Mouse (Mus musculus) embryonic facial prominence, embryonic 15.5 days (tissue): Measurements from ENCODE around the gene Rsph1. TPM values are rescaled to one million over a fixed set of nuclear protein-coding genes. Genes with fewer than 3 reads are reported as not detected.

Source experiments
- ATAC-seq: fragments of 200-750 bp; cut with Nextera tagmentation; 2 replicates; pipeline ENCODE4 v1.8.0; 2017; ENCODE audit warnings: low read depth, moderate TSS enrichment; ENCODE audit not compliant: insufficient number of reproducible peaks, low FRiP score, low TSS enrichment
- H3K27ac ChIP-seq: fragments of 300-500 bp; sonication (generic); replicated peaks from 2 replicates; pipeline ENCODE4 v1.5.1; 2015; ENCODE audit warnings: mild to moderate bottlenecking, inconsistent platforms
- H3K27me3 ChIP-seq: fragments of 300-500 bp; sonication (generic); 2 replicates; pipeline ENCODE4 v1.6.1; 2015; ENCODE audit warnings: inconsistent platforms
- H3K36me3 ChIP-seq: fragments of 300-500 bp; sonication (generic); 2 replicates; pipeline ENCODE4 v1.6.1; 2015; ENCODE audit warnings: mild to moderate bottlenecking, inconsistent platforms
- H3K4me1 ChIP-seq: fragments of 300-500 bp; sonication (generic); 2 replicates; pipeline ENCODE4 v1.6.1; 2015; ENCODE audit warnings: inconsistent platforms
- H3K4me2 ChIP-seq: fragments of 300-500 bp; sonication (generic); replicated peaks from 2 replicates; pipeline ENCODE4 v1.6.1; 2015; ENCODE audit warnings: mild to moderate bottlenecking, inconsistent platforms
- H3K4me3 ChIP-seq: fragments of 300-500 bp; sonication (generic); replicated peaks from 2 replicates; pipeline ENCODE4 v1.5.1; 2015; ENCODE audit warnings: mild to moderate bottlenecking, inconsistent platforms
- H3K9ac ChIP-seq: fragments of 300-500 bp; sonication (generic); 2 replicates; pipeline ENCODE4 v1.6.1; 2015; ENCODE audit warnings: inconsistent platforms
- H3K9me3 ChIP-seq: fragments of 300-500 bp; sonication (generic); replicated peaks from 2 replicates; pipeline ENCODE4 v1.6.1; 2016; ENCODE audit warnings: inconsistent platforms
- WGBS: fragments of 180-500 bp; shearing (Covaris S2); methylation state at CpG from one replicate; pipeline ENCODE4 v1.1.7; 2015; 5-methylcytosine and 5-hydroxymethylcytosine counted together
- polyA plus RNA-seq: library from polyadenylated mRNA; unstranded; fragments of >200 nt; fragmentation: Nextera tagmentation; extraction: Ambion mirVana; gene quantifications from 2 replicates; pipeline ENCODE4 v1.2.1, GENCODE M21; 2015

Gene Rsph1
- polyA plus RNA-seq, 1 experiment from 2014 or later, result 34.3 TPM

GRCm38 (mm10) chr17:31222810-31223310 lies 54.3 kb downstream of the Rsph1 start:
- Histone ChIP-seq H3K9ac (no peak overlapping the region), H3K27ac (no peak overlapping the region), H3K27me3 (no peaks in the 10 kb centered on the region), H3K4me2 (no peak overlapping the region), H3K4me3 (no peak overlapping the region), H3K9me3 (no peaks in the 10 kb centered on the region), H3K36me3 (no peaks in the 10 kb centered on the region), H3K4me1 (no peaks in the 10 kb centered on the region)
- WGBS, result 38% methylated on average over 4 of the region's 4 CpGs
- ATAC-seq, result no peak

- Histone ChIP-seq H3K9ac (no peak overlapping the region), H3K27me3 (no peaks in the 10 kb centered on the region), H3K4me3 (no peak overlapping the region), H3K36me3 (no peaks in the 10 kb centered on the region), H3K4me2 (no peak overlapping the region), H3K9me3 (no peaks in the 10 kb centered on the region), H3K4me1 (no peaks in the 10 kb centered on the region), H3K27ac (no peak overlapping the region)
- 40% methylated on average over 5 of the region's 5 CpGs for WGBS
- ATAC-seq, result no peak
Observed at GRCm38 (mm10) chr17:31216068-31216955, 60.9 kb downstream of the Rsph1 start.

GRCm38 (mm10) chr17:31211881-31212280 lies 65.3 kb downstream of the Rsph1 start:
- Histone ChIP-seq H3K27me3 (no peaks in the 10 kb centered on the region), H3K4me2 (no peak overlapping the region), H3K4me3 (no peak overlapping the region), H3K9ac (no peak overlapping the region), H3K27ac (no peak overlapping the region), H3K9me3 (no peaks in the 10 kb centered on the region), H3K4me1 (no peaks in the 10 kb centered on the region), H3K36me3 (no peaks in the 10 kb centered on the region)
- 86% methylated on average over 6 of the region's 6 CpGs for WGBS
- no peak for ATAC-seq

- Histone ChIP-seq H3K9ac (no peak overlapping the region), H3K4me3 (no peak overlapping the region), H3K4me1 (no peaks in the 10 kb centered on the region), H3K36me3 (no peaks in the 10 kb centered on the region), H3K4me2 (no peak overlapping the region), H3K27ac (no peak overlapping the region), H3K27me3 (no peaks in the 10 kb centered on the region), H3K9me3 (no peaks in the 10 kb centered on the region)
- no peak for ATAC-seq
- WGBS, result 86% methylated on average over 7 of the region's 7 CpGs
Observed at GRCm38 (mm10) chr17:31210299-31210698, 66.9 kb downstream of the Rsph1 start.

GRCm38 (mm10) chr17:31209376-31209930 lies 67.7 kb downstream of the Rsph1 start:
- Histone ChIP-seq H3K9me3 (no peaks in the 10 kb centered on the region), H3K4me3 (no peak overlapping the region), H3K36me3 (no peaks in the 10 kb centered on the region), H3K4me2 (no peak overlapping the region), H3K27me3 (no peaks in the 10 kb centered on the region), H3K27ac (no peak overlapping the region), H3K4me1 (no peaks in the 10 kb centered on the region), H3K9ac (no peak overlapping the region)
- no peak for ATAC-seq
- WGBS, result 87% methylated on average over 11 of the region's 11 CpGs

- Histone ChIP-seq H3K4me1 (no peaks in the 10 kb centered on the region), H3K9me3 (no peaks in the 10 kb centered on the region), H3K4me3 (no peak overlapping the region), H3K27me3 (no peaks in the 10 kb centered on the region), H3K27ac (no peak overlapping the region), H3K4me2 (no peak overlapping the region), H3K9ac (no peak overlapping the region), H3K36me3 (no peaks in the 10 kb centered on the region)
- 91% methylated on average over 8 of the region's 8 CpGs for WGBS
- ATAC-seq, result no peak
Observed at GRCm38 (mm10) chr17:31208654-31209053, 68.5 kb downstream of the Rsph1 start.

- WGBS, result 70% methylated on average over 12 of the region's 12 CpGs
- no peaks in the 10 kb centered on the region for H3K27me3 ChIP-seq
- ATAC-seq, result no peak
- H3K4me3 ChIP-seq, result no peak within 1 kb of the TSS
- H3K9me3 ChIP-seq, result no peaks in the 10 kb centered on the region
- no peaks in the 10 kb centered on the region for H3K4me1 ChIP-seq
- H3K4me2 ChIP-seq, result no peak within 1 kb of the TSS
- H3K36me3 ChIP-seq, result no peaks in the 10 kb centered on the region
- H3K27ac ChIP-seq, result no peak within 1 kb of the TSS
- no peak within 1 kb of the TSS for H3K9ac ChIP-seq
Observed at GRCm38 (mm10) chr17:31207771-31208334, 69.3 kb downstream of the Rsph1 start, which contains the start of gene Ubash3a. Ubash3a (plus strand) TSS chr17:31207873.

Other genes starting within 250 kb of the Rsph1 start
- 14.4 and 15.8 TPM in 2 replicates for gene Abcg1, start 219.7 kb downstream of the Rsph1 start, polyA plus RNA-seq
- not detected in 2 replicates for gene Tff3, start 147.7 kb downstream of the Rsph1 start, polyA plus RNA-seq
- 0.32 and 0.61 TPM in 2 replicates for gene Tff2, start 133.1 kb downstream of the Rsph1 start, polyA plus RNA-seq
- not detected in 2 replicates for gene Tff1, start 112.1 kb downstream of the Rsph1 start, polyA plus RNA-seq
- 0.05 TPM in 1 of 2 replicates, not detected in the other for gene Tmprss3, start 78.4 kb downstream of the Rsph1 start, polyA plus RNA-seq
- 0.28 and 0.70 TPM in 2 replicates for gene Ubash3a, start 69.5 kb downstream of the Rsph1 start, polyA plus RNA-seq
- gene Slc37a1, start 9.4 kb upstream of the Rsph1 start, polyA plus RNA-seq, result 4.6 and 5.8 TPM in 2 replicates
- 16.5 and 18.1 TPM in 2 replicates for gene Pde9a, start 108.8 kb upstream of the Rsph1 start, polyA plus RNA-seq
- gene Wdr4, start 242.6 kb upstream of the Rsph1 start, polyA plus RNA-seq, result 32.7 and 34.9 TPM in 2 replicates
- 271 and 272 TPM in 2 replicates for gene Ndufv3, start 242.7 kb upstream of the Rsph1 start, polyA plus RNA-seq